Mouse (Mus musculus): ENCODE measurements around the gene Tns4. TPM values are rescaled to one million over a fixed set of nuclear protein-coding genes. Genes with fewer than 3 reads are reported as not detected.

The Tns4 gene
- polyA plus RNA-seq, 1 experiment from 2014 or later, result 1.3 TPM

DNA sequence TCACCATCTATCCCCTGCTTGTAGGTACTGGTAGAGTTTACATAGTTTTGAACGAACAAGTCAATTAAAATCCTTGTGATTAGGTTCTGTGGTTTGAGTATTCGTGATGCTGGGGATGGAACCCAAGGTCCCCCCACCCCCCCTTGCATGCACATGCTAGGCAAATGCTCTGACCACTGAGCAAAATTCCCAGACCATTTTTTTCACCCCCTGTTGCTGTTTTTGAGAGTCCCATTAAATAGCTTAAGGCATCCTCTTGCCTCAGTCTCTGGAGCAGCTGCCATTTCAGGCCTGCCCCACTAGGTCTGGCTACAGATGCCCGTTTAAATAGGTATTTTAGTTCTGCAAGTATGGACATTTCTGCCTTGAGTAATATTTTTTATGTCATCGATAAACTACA lies 66.0 kb downstream of the Tns4 start:
- H3K9ac ChIP-seq (ENCODE audit: low read depth, low read length), result peak overlapping the region; percentile 80
- H3K4me1 ChIP-seq (ENCODE audit: control insufficient read depth, insufficient read depth, low read length), result peaks cover 7% of the 10 kb centered on the region
- H3K36me3 ChIP-seq (ENCODE audit: control insufficient read depth, insufficient read depth, low read length), result peaks cover 6% of the 10 kb centered on the region; the same call in 1 of the 2 replicates
- H3K4me3 ChIP-seq (ENCODE audit: low read length), result peak overlapping the region; percentile 78
- 4% methylated on average over 4 of the region's 4 CpGs for WGBS
- peak overlapping the region; percentile 56 for H3K4me2 ChIP-seq (ENCODE audit: low read depth, low read length)
- H3K27me3 ChIP-seq (replicated peaks; ENCODE audit: control insufficient read depth, insufficient read depth, low read length), result no peaks in the 10 kb centered on the region
- H3K9me3 ChIP-seq (ENCODE audit: control insufficient read depth, low read length), result no peaks in the 10 kb centered on the region
- no peak for ATAC-seq
- no peak overlapping the region for H3K27ac ChIP-seq (ENCODE audit: low read length)

DNA sequence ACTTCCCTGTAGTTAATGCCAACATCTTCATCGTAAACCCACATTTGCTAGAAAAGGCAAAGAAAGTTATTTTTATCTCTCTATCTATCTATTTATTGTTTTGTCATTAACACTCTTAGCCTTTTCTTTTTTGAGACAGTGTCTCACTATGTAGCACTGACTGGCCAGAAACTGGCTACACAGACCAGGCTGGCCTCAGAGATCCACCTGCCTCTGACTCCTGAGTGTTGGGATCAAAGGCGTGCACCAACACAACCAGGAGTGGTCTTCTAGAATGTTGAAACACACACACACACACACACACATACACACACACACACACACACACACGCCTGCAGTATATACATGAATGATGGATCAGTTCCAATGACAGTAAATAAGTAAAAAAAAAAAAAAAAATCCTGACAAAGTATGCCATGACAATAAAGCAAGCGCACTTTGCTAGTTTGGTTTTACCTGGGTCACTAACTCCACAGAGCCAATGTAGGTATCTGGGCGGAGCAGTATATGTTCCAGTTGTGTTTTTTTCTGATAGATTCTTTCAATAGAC lies 66.6 kb downstream of the Tns4 start:
- Histone ChIP-seq H3K9ac (ENCODE audit: low read depth, low read length) (peak overlapping the region; percentile 19; the same call in 1 of the 2 replicates), H3K9me3 (ENCODE audit: control insufficient read depth, low read length) (no peaks in the 10 kb centered on the region), H3K27ac (ENCODE audit: low read length) (no peak overlapping the region), H3K4me3 (ENCODE audit: low read length) (peak overlapping the region; percentile 78), H3K36me3 (ENCODE audit: control insufficient read depth, insufficient read depth, low read length) (peaks cover 6% of the 10 kb centered on the region; the same call in 1 of the 2 replicates), H3K4me2 (ENCODE audit: low read depth, low read length) (peak overlapping the region; percentile 56), H3K27me3 (replicated peaks; ENCODE audit: control insufficient read depth, insufficient read depth, low read length) (no peaks in the 10 kb centered on the region), H3K4me1 (ENCODE audit: control insufficient read depth, insufficient read depth, low read length) (peaks cover 7% of the 10 kb centered on the region)
- ATAC-seq, result no peak
- WGBS, result 66% methylated on average over 5 of the region's 5 CpGs

DNA sequence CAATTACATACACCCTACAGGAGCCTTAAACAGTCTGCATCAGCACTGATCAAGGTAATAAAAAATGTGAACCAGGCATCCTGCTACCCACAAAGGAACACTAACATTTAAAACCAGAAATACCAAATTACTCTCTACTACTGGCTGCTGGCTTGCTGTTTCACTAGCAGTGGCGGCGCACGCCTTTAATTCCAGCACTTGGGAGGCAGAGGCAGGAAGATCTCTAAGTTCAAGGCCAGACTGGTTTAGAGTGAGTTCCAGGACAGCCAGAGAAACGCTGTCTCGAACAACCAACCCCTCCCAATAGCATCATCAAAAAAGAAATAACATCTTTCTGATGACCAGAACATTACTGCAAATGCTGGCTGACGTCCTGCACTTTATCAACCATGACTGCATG lies 69.3 kb downstream of the Tns4 start:
- peaks cover 12% of the 10 kb centered on the region; the same call in 1 of the 2 replicates for H3K36me3 ChIP-seq (ENCODE audit: control insufficient read depth, insufficient read depth, low read length)
- H3K9me3 ChIP-seq (ENCODE audit: control insufficient read depth, low read length), result no peaks in the 10 kb centered on the region
- no peak overlapping the region for H3K4me2 ChIP-seq (ENCODE audit: low read depth, low read length)
- peaks cover 7% of the 10 kb centered on the region for H3K4me1 ChIP-seq (ENCODE audit: control insufficient read depth, insufficient read depth, low read length)
- H3K9ac ChIP-seq (ENCODE audit: low read depth, low read length), result no peak overlapping the region
- no peak overlapping the region for H3K27ac ChIP-seq (ENCODE audit: low read length)
- ATAC-seq, result no peak
- 92% methylated on average over 6 of the region's 6 CpGs for WGBS
- no peak overlapping the region for H3K4me3 ChIP-seq (ENCODE audit: low read length)
- H3K27me3 ChIP-seq (replicated peaks; ENCODE audit: control insufficient read depth, insufficient read depth, low read length), result no peaks in the 10 kb centered on the region

Other genes starting within 250 kb of the Tns4 start
- 3.4 and 3.5 TPM in 2 replicates for gene Wipf2, start 225.7 kb downstream of the Tns4 start, polyA plus RNA-seq (2015; fragmentation: Nextera tagmentation; extraction: Ambion mirVana)
- 18.9 and 23.0 TPM in 2 replicates for gene Cdc6, start 181.5 kb downstream of the Tns4 start, polyA plus RNA-seq (2015; fragmentation: Nextera tagmentation; extraction: Ambion mirVana)
- gene Rara, start 161.5 kb downstream of the Tns4 start, polyA plus RNA-seq (2015; fragmentation: Nextera tagmentation; extraction: Ambion mirVana), result 28.2 and 31.2 TPM in 2 replicates
- gene Gjd3, start 106.3 kb downstream of the Tns4 start, polyA plus RNA-seq (2015; fragmentation: Nextera tagmentation; extraction: Ambion mirVana), result 0.17 TPM in 1 of 2 replicates, not detected in the other
- 132 and 149 TPM in 2 replicates for gene Top2a, start 65.1 kb downstream of the Tns4 start, polyA plus RNA-seq (2015; fragmentation: Nextera tagmentation; extraction: Ambion mirVana)
- 345 and 352 TPM in 2 replicates for gene Igfbp4, start 48.1 kb downstream of the Tns4 start, polyA plus RNA-seq (2015; fragmentation: Nextera tagmentation; extraction: Ambion mirVana)
- gene Ccr7, start 65.8 kb upstream of the Tns4 start, polyA plus RNA-seq (2015; fragmentation: Nextera tagmentation; extraction: Ambion mirVana), result 0.36 and 0.64 TPM in 2 replicates
- gene Smarce1, start 141.7 kb upstream of the Tns4 start, polyA plus RNA-seq (2015; fragmentation: Nextera tagmentation; extraction: Ambion mirVana), result 142 and 159 TPM in 2 replicates
- gene Krt222, start 154.8 kb upstream of the Tns4 start, polyA plus RNA-seq (2015; fragmentation: Nextera tagmentation; extraction: Ambion mirVana), result 0.22 and 0.54 TPM in 2 replicates
- not detected in 2 replicates for gene Krt24, start 196.0 kb upstream of the Tns4 start, polyA plus RNA-seq (2015; fragmentation: Nextera tagmentation; extraction: Ambion mirVana)
- gene Krt25, start 233.6 kb upstream of the Tns4 start, polyA plus RNA-seq (2015; fragmentation: Nextera tagmentation; extraction: Ambion mirVana), result 0.06 and 0.17 TPM in 2 replicates
- not detected in 2 replicates for gene Krt26, start 248.7 kb upstream of the Tns4 start, polyA plus RNA-seq (2015; fragmentation: Nextera tagmentation; extraction: Ambion mirVana)

All from intestine, embryonic 16.5 days (tissue).